Mouse (Mus musculus) midbrain, embryonic 14.5 days (tissue): ENCODE data around the gene Pbld2. TPM values are rescaled to one million over a fixed set of nuclear protein-coding genes. Genes with fewer than 3 reads are reported as not detected.

Source experiments
- ATAC-seq: fragments of 200-750 bp; cut with Nextera tagmentation; 2 replicates; pipeline ENCODE4 v1.8.0; 2017; ENCODE audit warnings: moderate number of reproducible peaks, moderate library complexity; ENCODE audit not compliant: low FRiP score, low TSS enrichment
- DNase-seq: peaks from one replicate; pipeline ENCODE4 v3.0.0-alpha.2; 2015
- H3K27ac ChIP-seq: fragments of 300-500 bp; sonication (generic); replicated peaks from 2 replicates; pipeline ENCODE4 v1.5.1; 2014; ENCODE audit warnings: mild to moderate bottlenecking, low read depth, low read length, moderate library complexity
- H3K27me3 ChIP-seq: fragments of 300-500 bp; sonication (generic); 2 replicates; pipeline ENCODE4 v1.6.1; 2014; ENCODE audit warnings: low read length, control low read depth, mixed read lengths; ENCODE audit not compliant: control insufficient read depth, insufficient read depth
- H3K36me3 ChIP-seq: fragments of 300-500 bp; sonication (generic); 2 replicates; pipeline ENCODE4 v1.6.1; 2014; ENCODE audit warnings: low read length, control low read depth; ENCODE audit not compliant: control insufficient read depth, insufficient read depth
- H3K4me1 ChIP-seq: fragments of 300-500 bp; sonication (generic); 2 replicates; pipeline ENCODE4 v1.6.1; 2014; ENCODE audit warnings: mild to moderate bottlenecking, antibody characterized with exemption, low read length, control low read depth; ENCODE audit not compliant: control insufficient read depth, insufficient read depth
- H3K4me2 ChIP-seq: fragments of 300-500 bp; sonication (generic); 2 replicates; pipeline ENCODE4 v1.6.1; 2014; ENCODE audit warnings: mild to moderate bottlenecking, low read length, moderate library complexity
- H3K4me3 ChIP-seq: fragments of 300-500 bp; sonication (generic); replicated peaks from 2 replicates; pipeline ENCODE4 v1.5.1; 2014; ENCODE audit warnings: low read depth, low read length
- H3K9ac ChIP-seq: fragments of 300-500 bp; sonication (generic); replicated peaks from 2 replicates; pipeline ENCODE4 v1.6.1; 2014; ENCODE audit warnings: mild to moderate bottlenecking, low read length, moderate library complexity
- H3K9me3 ChIP-seq: fragments of 300-500 bp; sonication (generic); 2 replicates; pipeline ENCODE4 v1.6.1; 2016; ENCODE audit warnings: low read length, control low read depth, mixed read lengths; ENCODE audit not compliant: control insufficient read depth
- WGBS: fragments of 180-500 bp; shearing (Covaris S2); extraction: QIAGEN DNeasy Blood & Tissue Kit; methylation state at CpG from one replicate; pipeline ENCODE4 v1.1.7; 2014; 5-methylcytosine and 5-hydroxymethylcytosine counted together
- polyA plus RNA-seq: library from polyadenylated mRNA; unstranded; fragments of >200 nt; fragmentation: Nextera tagmentation; extraction: Ambion mirVana; gene quantifications from 2 replicates; pipeline ENCODE4 v1.2.1, GENCODE M21; 2014

Pbld2 gene
- polyA plus RNA-seq, 1 experiment from 2014 or later = 0.79 TPM

DNA sequence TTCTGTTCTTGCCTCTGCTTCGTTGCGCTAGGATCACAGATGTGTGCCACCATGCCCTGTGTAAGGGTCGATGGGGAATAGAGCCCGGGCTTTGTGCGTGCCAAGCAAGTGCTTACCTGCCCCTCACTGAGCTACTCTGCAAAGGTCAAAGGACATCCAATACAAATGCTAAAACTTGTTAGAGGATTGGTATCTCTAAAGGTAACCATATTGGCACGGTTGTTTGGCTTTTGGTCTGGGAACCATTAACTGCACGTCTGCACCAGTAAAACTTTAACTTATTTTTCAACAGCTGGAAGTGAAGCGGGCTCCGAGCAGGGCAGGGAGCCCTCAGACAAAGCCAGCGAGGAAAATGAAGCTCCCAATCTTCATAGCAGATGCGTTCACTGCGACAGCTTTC lies 37.2 kb downstream of the Pbld2 start:
- H3K9me3 ChIP-seq = no peaks in the 10 kb centered on the region
- no peak overlapping the region for H3K27ac ChIP-seq
- no peaks in the 10 kb centered on the region for H3K4me1 ChIP-seq
- H3K36me3 ChIP-seq = no peaks in the 10 kb centered on the region
- H3K27me3 ChIP-seq = no peaks in the 10 kb centered on the region
- ATAC-seq = no peak
- no peak for DNase-seq
- no peak overlapping the region for H3K4me2 ChIP-seq
- H3K4me3 ChIP-seq = no peak overlapping the region
- 72% methylated on average over 12 of the region's 12 CpGs for WGBS
- no peak overlapping the region for H3K9ac ChIP-seq

DNA sequence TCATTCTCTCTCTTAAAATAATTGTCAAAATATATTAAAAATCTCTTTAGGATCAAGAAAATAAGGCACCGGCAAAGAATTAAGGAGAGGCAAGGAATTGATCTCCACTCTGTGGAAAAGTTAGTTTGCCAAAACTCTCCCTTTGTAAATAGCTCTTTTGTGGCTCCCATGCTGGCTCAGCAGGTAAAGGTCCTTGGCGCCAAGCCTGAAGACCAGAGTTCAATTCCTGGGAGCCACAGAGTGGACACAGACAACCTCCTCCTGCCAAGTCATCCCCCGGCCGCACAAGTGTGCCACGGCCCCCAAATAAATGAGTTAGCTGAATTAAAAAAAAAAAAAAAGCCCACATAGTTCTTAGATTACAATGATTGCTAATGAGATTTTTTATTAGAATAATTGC lies 38.6 kb downstream of the Pbld2 start:
- WGBS = 91% methylated on average over 5 of the region's 5 CpGs
- no peak overlapping the region for H3K9ac ChIP-seq

DNA sequence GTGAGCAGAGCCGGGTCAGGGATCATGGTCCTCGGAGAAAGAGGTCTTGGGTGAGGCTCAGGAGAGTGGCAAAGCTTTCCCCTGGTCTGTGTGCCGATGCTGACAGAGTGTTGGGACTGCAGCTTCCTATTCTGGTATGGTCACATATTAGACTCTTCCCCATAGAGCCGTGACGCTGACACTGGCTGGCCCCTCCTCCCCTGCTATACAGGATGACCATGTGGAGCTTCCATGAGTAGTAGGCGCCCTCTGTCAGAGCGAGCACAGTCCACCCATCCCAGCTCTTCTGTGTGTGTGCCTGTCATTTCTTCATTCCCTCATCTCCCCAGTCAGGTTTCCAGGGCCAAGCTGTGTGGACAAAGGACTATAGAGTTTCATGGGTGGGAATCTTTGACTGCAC lies 39.2 kb downstream of the Pbld2 start:
- H3K9ac ChIP-seq = no peak overlapping the region
- no peaks in the 10 kb centered on the region for H3K9me3 ChIP-seq
- no peaks in the 10 kb centered on the region for H3K27me3 ChIP-seq
- H3K4me3 ChIP-seq = no peak overlapping the region
- no peaks in the 10 kb centered on the region for H3K4me1 ChIP-seq
- DNase-seq (no peak), ATAC-seq (peak; percentile 48; the same call in 1 of the 2 replicates)
- H3K27ac ChIP-seq = no peak overlapping the region
- 69% methylated on average over 7 of the region's 7 CpGs for WGBS
- H3K4me2 ChIP-seq = no peak overlapping the region
- H3K36me3 ChIP-seq = no peaks in the 10 kb centered on the region

More for the DNA sequence above, 38.6 kb downstream of the Pbld2 start:
- Histone ChIP-seq H3K4me2 (no peak overlapping the region), H3K36me3 (no peaks in the 10 kb centered on the region), H3K4me3 (no peak overlapping the region), H3K9me3 (no peaks in the 10 kb centered on the region), H3K27me3 (no peaks in the 10 kb centered on the region), H3K27ac (no peak overlapping the region), H3K4me1 (no peaks in the 10 kb centered on the region)
- DNase-seq (no peak), ATAC-seq (no peak)

DNA sequence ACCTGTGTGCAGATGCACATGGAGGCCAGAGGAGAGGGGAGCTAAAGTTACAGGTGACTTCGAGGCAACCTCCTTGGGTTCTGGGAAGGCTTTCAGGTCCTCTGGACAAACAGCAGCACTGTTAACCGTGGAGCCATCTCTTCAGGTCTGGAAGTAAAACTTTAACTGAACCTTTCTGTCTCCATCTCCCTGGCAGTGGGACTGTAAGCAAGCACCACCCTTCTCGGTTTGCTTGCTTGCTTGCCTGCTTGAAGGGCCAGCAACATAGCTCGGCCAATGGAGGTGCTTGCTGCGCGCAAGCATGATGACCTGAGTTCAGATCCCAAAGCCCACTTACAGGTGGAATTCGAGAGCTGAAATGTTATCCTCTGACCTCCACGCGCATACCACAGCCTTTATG lies 40.4 kb downstream of the Pbld2 start:
- no peaks in the 10 kb centered on the region for H3K4me1 ChIP-seq
- ATAC-seq (no peak), DNase-seq (no peak)
- no peak overlapping the region for H3K9ac ChIP-seq
- H3K27me3 ChIP-seq = no peaks in the 10 kb centered on the region
- no peak overlapping the region for H3K4me3 ChIP-seq
- H3K4me2 ChIP-seq = no peak overlapping the region
- WGBS = 85% methylated on average over 9 of the region's 9 CpGs
- H3K36me3 ChIP-seq = no peaks in the 10 kb centered on the region
- H3K27ac ChIP-seq = no peak overlapping the region
- H3K9me3 ChIP-seq = no peaks in the 10 kb centered on the region

DNA sequence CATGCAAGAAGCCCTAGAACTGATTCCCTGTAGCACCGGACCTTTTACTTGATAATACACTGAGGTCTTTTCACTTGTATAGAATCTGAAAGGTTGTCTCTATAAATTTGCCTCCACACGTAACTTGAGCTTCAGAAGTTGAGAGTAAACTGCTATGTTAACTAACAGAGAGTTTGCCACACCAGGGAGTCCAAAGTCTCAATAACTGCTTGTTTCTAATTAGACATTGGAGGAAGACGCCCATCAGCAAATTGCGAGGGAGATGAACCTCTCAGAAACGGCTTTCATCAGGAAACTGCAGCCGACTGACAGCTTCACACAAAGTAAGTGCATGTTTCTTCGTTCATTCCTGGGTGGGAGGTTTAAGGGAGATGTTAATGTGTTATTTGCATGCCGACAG lies 41.4 kb downstream of the Pbld2 start:
- H3K4me2 ChIP-seq = no peak overlapping the region
- H3K27me3 ChIP-seq = no peaks in the 10 kb centered on the region
- WGBS = 59% methylated on average over 8 of the region's 8 CpGs
- DNase-seq = no peak
- H3K4me1 ChIP-seq = no peaks in the 10 kb centered on the region
- H3K36me3 ChIP-seq = no peaks in the 10 kb centered on the region
- H3K27ac ChIP-seq = no peak overlapping the region
- H3K4me3 ChIP-seq = no peak overlapping the region
- H3K9me3 ChIP-seq = no peaks in the 10 kb centered on the region
- H3K9ac ChIP-seq = no peak overlapping the region
- ATAC-seq = no peak

DNA sequence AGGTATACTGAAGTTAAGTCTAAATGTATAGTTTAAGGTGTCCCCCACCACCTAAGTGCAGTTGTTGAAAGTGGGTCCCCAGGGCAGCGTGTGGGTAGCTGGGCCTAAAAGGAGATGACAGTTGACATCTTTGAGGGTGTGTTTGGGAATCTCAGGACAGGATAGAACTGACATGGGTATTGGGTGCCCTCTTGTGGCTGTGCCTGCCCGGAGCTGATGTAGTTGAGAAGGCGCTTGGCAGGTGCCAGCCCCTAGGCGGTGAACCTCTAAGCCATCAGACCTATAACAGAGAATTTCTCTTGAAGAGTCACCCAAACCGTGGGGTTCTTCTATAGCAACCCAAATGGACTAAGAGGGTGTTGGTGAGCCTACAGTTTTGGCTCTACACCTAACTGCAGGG lies 41.9 kb downstream of the Pbld2 start:
- H3K27me3 ChIP-seq = no peaks in the 10 kb centered on the region
- DNase-seq (peak; percentile 91), ATAC-seq (peak; percentile 78)
- no peaks in the 10 kb centered on the region for H3K36me3 ChIP-seq
- no peak overlapping the region for H3K4me2 ChIP-seq
- H3K9ac ChIP-seq = no peak overlapping the region
- no peak overlapping the region for H3K27ac ChIP-seq
- H3K4me1 ChIP-seq = no peaks in the 10 kb centered on the region
- no peaks in the 10 kb centered on the region for H3K9me3 ChIP-seq
- WGBS = 3% methylated on average over 5 of the region's 5 CpGs
- H3K4me3 ChIP-seq = no peak overlapping the region

DNA sequence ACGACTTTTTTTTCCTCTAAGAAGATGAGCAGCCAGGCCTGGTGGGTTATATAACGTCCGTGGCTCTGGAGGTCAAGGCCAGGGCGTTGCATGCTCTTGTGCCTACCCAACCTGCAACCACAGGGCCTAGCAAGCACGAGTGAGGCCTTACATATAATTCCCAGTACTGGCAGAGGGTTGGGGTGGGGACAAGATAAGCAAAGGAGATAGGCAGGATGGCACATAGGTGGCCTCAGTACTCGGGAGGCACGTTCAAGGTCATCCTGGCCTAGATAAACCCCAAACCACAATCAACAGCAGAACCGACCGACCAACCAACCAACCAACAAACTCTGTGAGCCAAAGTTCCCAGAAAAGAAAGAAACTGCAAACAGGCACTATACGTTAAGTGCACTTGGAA lies 62.2 kb downstream of the Pbld2 start:
- DNase-seq (no peak), ATAC-seq (no peak)
- 87% methylated on average over 10 of the region's 10 CpGs for whole genome bisulfite sequencing
- Histone ChIP-seq H3K9ac (no peak overlapping the region), H3K27me3 (no peaks in the 10 kb centered on the region), H3K4me1 (peaks cover 17% of the 10 kb centered on the region; the same call in 1 of the 2 replicates), H3K4me3 (no peak overlapping the region), H3K36me3 (no peaks in the 10 kb centered on the region), H3K27ac (no peak overlapping the region), H3K9me3 (no peaks in the 10 kb centered on the region), H3K4me2 (no peak overlapping the region)

DNA sequence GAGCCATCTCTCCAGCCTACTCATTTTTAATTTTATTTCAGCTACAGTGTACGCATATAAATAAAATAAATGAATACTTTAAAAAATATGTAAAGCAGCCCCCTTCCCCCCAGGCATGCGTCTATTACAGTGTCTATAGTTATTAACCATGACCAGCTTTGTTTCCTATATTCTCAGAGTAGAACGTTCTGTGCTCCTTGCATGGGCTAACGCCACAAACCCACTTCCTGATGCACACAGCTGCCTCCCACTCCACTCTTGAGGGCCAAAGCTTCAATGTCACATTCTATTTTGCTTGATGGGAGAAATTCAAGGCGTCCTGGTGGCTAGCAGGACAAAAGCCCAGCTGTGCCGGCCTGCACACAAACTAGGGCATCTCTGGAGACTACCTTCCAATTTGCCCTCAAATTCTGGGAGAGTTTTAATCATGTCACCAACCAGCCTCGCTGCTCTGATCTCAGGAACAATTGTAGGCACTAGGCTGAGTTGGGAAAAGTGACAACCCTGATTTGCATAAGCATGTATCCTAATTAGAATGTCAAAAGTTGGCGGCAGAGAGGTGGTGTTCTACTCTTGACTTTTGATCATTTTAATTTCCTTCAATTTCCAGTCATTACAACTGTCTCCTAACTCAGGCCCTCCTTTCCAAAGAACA lies 65.1 kb downstream of the Pbld2 start:
- 17% methylated on average over 8 of the region's 8 CpGs for WGBS
- no peak; the same call in 1 of the 2 replicates for ATAC-seq

More for the DNA sequence above, 65.1 kb downstream of the Pbld2 start:
- H3K27ac ChIP-seq = 0 out of 2 replicates have a peak overlapping the region, but pooled peaks have one; percentile 26
- DNase-seq = peak; percentile 41
- peaks cover 17% of the 10 kb centered on the region; the same call in 1 of the 2 replicates for H3K4me1 ChIP-seq
- H3K9me3 ChIP-seq = no peaks in the 10 kb centered on the region
- H3K4me2 ChIP-seq = peak overlapping the region; percentile 58
- peak overlapping the region; percentile 42; the same call in 1 of the 2 replicates for H3K9ac ChIP-seq
- H3K27me3 ChIP-seq = no peaks in the 10 kb centered on the region
- no peaks in the 10 kb centered on the region for H3K36me3 ChIP-seq
- H3K4me3 ChIP-seq = peak overlapping the region; percentile 22; the same call in 1 of the 2 replicates
